Mouse (Mus musculus): ENCODE measurements at regions not wholly inside any gene's neighbourhood (a gene's known extent, or its start where the extent isn't known, plus 50 kb on each side); places are given as distances from the start of the nearest gene placed in this dataset.

- no peaks in the 10 kb centered on the region for H3K36me3 ChIP-seq (ENCODE audit: control insufficient read depth, insufficient read depth)
- H3K4me2 ChIP-seq (replicated peaks; ENCODE audit: low read depth), result no peak overlapping the region
- 72% methylated on average over 6 of the region's 6 CpGs for WGBS
- H3K4me1 ChIP-seq (replicated peaks; ENCODE audit: control insufficient read depth, insufficient read depth, low read length), result no peaks in the 10 kb centered on the region
- H3K9me3 ChIP-seq (ENCODE audit: control insufficient read depth), result no peaks in the 10 kb centered on the region
- no peak overlapping the region for H3K27ac ChIP-seq (ENCODE audit: low read depth, low read length)
- no peak overlapping the region for H3K9ac ChIP-seq (ENCODE audit: low read depth, low read length)
- no peaks in the 10 kb centered on the region for H3K27me3 ChIP-seq (replicated peaks; ENCODE audit: control insufficient read depth, insufficient read depth, low read length)
- ATAC-seq, result no peak
- H3K4me3 ChIP-seq (ENCODE audit: low read depth, low read length), result no peak overlapping the region
- TF ChIP-seq CTCF (IDR thresholded peaks at IDR 0.05; ENCODE audit: low read depth), result no peak
These were observed 173.2 kb upstream of the Gpr101 start for GRCm38 (mm10) chrX:57676764-57677163.

DNA sequence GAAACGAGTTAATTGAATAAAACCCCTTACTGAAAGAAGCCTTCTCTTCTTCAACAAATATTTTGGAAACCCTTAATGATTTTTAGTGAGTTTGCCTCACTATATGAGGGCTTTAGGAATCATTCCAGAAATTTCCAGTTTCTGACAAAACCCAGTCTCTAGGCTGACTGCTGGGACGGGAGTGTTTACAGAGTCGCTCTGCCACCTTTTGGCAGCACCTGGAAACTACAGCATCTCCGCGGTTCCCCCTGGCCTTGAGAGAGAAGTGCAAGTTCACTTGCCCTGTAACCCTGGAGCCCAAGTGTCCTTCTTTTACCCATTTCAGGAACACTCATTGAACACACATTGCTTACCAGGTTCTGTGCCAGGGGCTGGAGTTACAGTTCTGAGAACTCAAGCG lies 171.4 kb upstream of the Gpr101 start:
- no peaks in the 10 kb centered on the region for H3K9me3 ChIP-seq (ENCODE audit: control insufficient read depth)
- WGBS, result 17% methylated on average over 6 of the region's 6 CpGs
- H3K4me3 ChIP-seq (ENCODE audit: low read depth, low read length), result no peak overlapping the region
- no peaks in the 10 kb centered on the region for H3K36me3 ChIP-seq (ENCODE audit: control insufficient read depth, insufficient read depth)
- no peak for ATAC-seq
- no peak overlapping the region for H3K27ac ChIP-seq (ENCODE audit: low read depth, low read length)
- peak; percentile 65 for TF ChIP-seq CTCF (IDR thresholded peaks at IDR 0.05; ENCODE audit: low read depth)
- H3K4me1 ChIP-seq (replicated peaks; ENCODE audit: control insufficient read depth, insufficient read depth, low read length), result no peaks in the 10 kb centered on the region
- no peak overlapping the region for H3K9ac ChIP-seq (ENCODE audit: low read depth, low read length)
- no peaks in the 10 kb centered on the region for H3K27me3 ChIP-seq (replicated peaks; ENCODE audit: control insufficient read depth, insufficient read depth, low read length)
- no peak overlapping the region for H3K4me2 ChIP-seq (replicated peaks; ENCODE audit: low read depth)

- no peaks in the 10 kb centered on the region for H3K27me3 ChIP-seq (replicated peaks; ENCODE audit: control insufficient read depth, insufficient read depth, low read length)
- 97% methylated on average over 3 of the region's 3 CpGs for WGBS
- no peak for ATAC-seq
- H3K9me3 ChIP-seq (ENCODE audit: control insufficient read depth), result no peaks in the 10 kb centered on the region
- H3K4me2 ChIP-seq (replicated peaks; ENCODE audit: low read depth), result no peak overlapping the region
- H3K36me3 ChIP-seq (ENCODE audit: control insufficient read depth, insufficient read depth), result no peaks in the 10 kb centered on the region
- no peak overlapping the region for H3K27ac ChIP-seq (ENCODE audit: low read depth, low read length)
- no peak for TF ChIP-seq CTCF (IDR thresholded peaks at IDR 0.05; ENCODE audit: low read depth)
- H3K4me1 ChIP-seq (replicated peaks; ENCODE audit: control insufficient read depth, insufficient read depth, low read length), result no peaks in the 10 kb centered on the region
- H3K4me3 ChIP-seq (ENCODE audit: low read depth, low read length), result no peak overlapping the region
- no peak overlapping the region for H3K9ac ChIP-seq (ENCODE audit: low read depth, low read length)
These were observed 156.0 kb upstream of the Gpr101 start for GRCm38 (mm10) chrX:57659571-57659970.

DNA sequence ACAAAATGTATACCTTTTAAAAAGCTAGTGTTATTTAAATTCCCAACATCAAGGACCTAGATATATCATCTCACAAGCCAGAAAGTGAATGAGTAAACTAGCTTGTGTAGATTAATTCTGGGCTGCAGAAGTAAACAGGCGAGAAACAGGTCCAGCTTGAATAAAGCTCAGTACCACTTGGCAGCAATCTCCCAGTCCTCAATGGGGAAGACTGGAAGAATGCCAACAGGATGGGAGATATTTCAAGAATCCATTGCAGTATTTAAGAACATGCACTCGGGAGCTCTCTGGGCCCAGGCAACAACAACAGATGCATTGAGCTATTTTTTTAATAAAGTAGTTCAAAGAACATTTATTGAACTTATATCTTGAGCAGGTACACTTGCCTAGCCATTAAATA lies 152.5 kb upstream of the Gpr101 start:
- Histone ChIP-seq H3K9me3 (ENCODE audit: control insufficient read depth) (no peaks in the 10 kb centered on the region), H3K4me2 (replicated peaks; ENCODE audit: low read depth) (no peak overlapping the region), H3K4me3 (ENCODE audit: low read depth, low read length) (no peak overlapping the region), H3K27ac (ENCODE audit: low read depth, low read length) (no peak overlapping the region), H3K27me3 (replicated peaks; ENCODE audit: control insufficient read depth, insufficient read depth, low read length) (no peaks in the 10 kb centered on the region), H3K4me1 (replicated peaks; ENCODE audit: control insufficient read depth, insufficient read depth, low read length) (no peaks in the 10 kb centered on the region), H3K36me3 (ENCODE audit: control insufficient read depth, insufficient read depth) (no peaks in the 10 kb centered on the region), H3K9ac (ENCODE audit: low read depth, low read length) (no peak overlapping the region)
- WGBS, result 55% methylated on average over 2 of the region's 2 CpGs
- no peak for TF ChIP-seq CTCF (IDR thresholded peaks at IDR 0.05; ENCODE audit: low read depth)
- ATAC-seq, result no peak

GRCm38 (mm10) chrX:57655483-57655882 lies 151.9 kb upstream of the Gpr101 start:
- WGBS, result 54% methylated on average over 3 of the region's 3 CpGs
- H3K27ac ChIP-seq (ENCODE audit: low read depth, low read length), result no peak overlapping the region
- no peaks in the 10 kb centered on the region for H3K27me3 ChIP-seq (replicated peaks; ENCODE audit: control insufficient read depth, insufficient read depth, low read length)
- H3K4me3 ChIP-seq (ENCODE audit: low read depth, low read length), result no peak overlapping the region
- no peaks in the 10 kb centered on the region for H3K9me3 ChIP-seq (ENCODE audit: control insufficient read depth)
- TF ChIP-seq CTCF (IDR thresholded peaks at IDR 0.05; ENCODE audit: low read depth), result no peak
- no peak overlapping the region for H3K9ac ChIP-seq (ENCODE audit: low read depth, low read length)
- ATAC-seq, result no peak
- no peak overlapping the region for H3K4me2 ChIP-seq (replicated peaks; ENCODE audit: low read depth)
- H3K36me3 ChIP-seq (ENCODE audit: control insufficient read depth, insufficient read depth), result no peaks in the 10 kb centered on the region
- H3K4me1 ChIP-seq (replicated peaks; ENCODE audit: control insufficient read depth, insufficient read depth, low read length), result no peaks in the 10 kb centered on the region
